8 mouse cellular contexts compared by ENCODE assay signal in genomic region chr5:21054472-21055070, GRCm38 (mm10). TPM values are rescaled to one million over a fixed set of nuclear protein-coding genes. Genes with fewer than 3 reads are reported as not detected.
A peak's percentile ranks its signal among the peaks of the same experiment; 100 is the strongest.
DNase-seq lines count a peak whose midpoint lies in the region; ATAC-seq and TF ChIP-seq lines count a peak whose summit lies in the region.

No protein-coding gene starts in this region.

- no peaks in the 10 kb centered on the region; the same call in 1 of the 2 replicates for H3K79me2 ChIP-seq in heart, adult 2 months (replicated peaks; ENCODE audit: control insufficient read depth, insufficient read depth, low read length)

- no peaks in the 10 kb centered on the region for H3K36me3 ChIP-seq in embryonic facial prominence, embryonic 13.5 days
- H3K36me3 ChIP-seq in heart, adult 2 months (ENCODE audit: control insufficient read depth, insufficient read depth, low read length) = peaks cover 21% of the 10 kb centered on the region
- H3K36me3 ChIP-seq in limb, embryonic 14.5 days (ENCODE audit: control insufficient read depth, insufficient read depth, low read length) = no peaks in the 10 kb centered on the region
- no peaks in the 10 kb centered on the region for H3K36me3 ChIP-seq in midbrain, embryonic 14.5 days (ENCODE audit: control insufficient read depth, insufficient read depth, low read length)

- TF ChIP-seq EP300 in heart, adult 2 months (IDR thresholded peaks at IDR 0.05; ENCODE audit: insufficient read depth, low read depth, low read length) = peak; percentile 77; the same call in 1 of the 2 replicates

- ATAC-seq in embryonic facial prominence, embryonic 13.5 days (ENCODE audit: insufficient number of reproducible peaks, insufficient read depth, low FRiP score, low TSS enrichment, low read depth) = no peak
- no peak for ATAC-seq in limb, embryonic 14.5 days (ENCODE audit: low FRiP score, low read depth)
- ATAC-seq in midbrain, embryonic 14.5 days (ENCODE audit: low FRiP score, low TSS enrichment) = peak; percentile 12; the same call in 1 of the 2 replicates

- 1% methylated on average over 20 of the region's 20 CpGs for WGBS in embryonic facial prominence, embryonic 13.5 days
- under 1% methylated on average over 20 of the region's 20 CpGs for WGBS in heart, adult 2 months
- WGBS in limb, embryonic 14.5 days = under 1% methylated on average over 19 of the region's 20 CpGs
- 3% methylated on average over 20 of the region's 20 CpGs for WGBS in midbrain, embryonic 14.5 days

- peak; percentile 60 for DNase-seq in left cerebral cortex, adult 18-20 months (ENCODE audit: low spot score in 2 of 2)
- DNase-seq in left cerebral cortex, adult 11 months (ENCODE audit: low spot score) = no peak
- peak; percentile 85 to 89 for DNase-seq in heart, adult 2 months
- peak; percentile 82 for DNase-seq in kidney, adult 18-20 months
- peak; percentile 65 for DNase-seq in limb, embryonic 14.5 days (ENCODE audit: low spot score)
- peak; percentile 76 for DNase-seq in midbrain, embryonic 14.5 days
- DNase-seq in spleen, postnatal 36 days (ENCODE audit: low spot score in 2 of 2) = peak; percentile 27 to 46

- H3K4me2 ChIP-seq in embryonic facial prominence, embryonic 13.5 days = peak overlapping the region; percentile 66
- H3K4me2 ChIP-seq in limb, embryonic 14.5 days (replicated peaks; ENCODE audit: low read depth, low read length, severe bottlenecking) = peak overlapping the region; percentile 70
- H3K4me2 ChIP-seq in midbrain, embryonic 14.5 days (ENCODE audit: low read length) = peak overlapping the region; percentile 77

- TF ChIP-seq CTCF in heart, adult 2 months (IDR thresholded peaks at IDR 0.05) = 0 out of 2 replicates have a peak, but pooled peaks have one; percentile 3

- H3K4me1 ChIP-seq in embryonic facial prominence, embryonic 13.5 days = peaks cover 10% of the 10 kb centered on the region
- peaks cover 14% of the 10 kb centered on the region for H3K4me1 ChIP-seq in heart, adult 2 months (ENCODE audit: control insufficient read depth, insufficient read depth, low read length)
- H3K4me1 ChIP-seq in limb, embryonic 14.5 days (ENCODE audit: control insufficient read depth, insufficient read depth, low read length) = peaks cover 6% of the 10 kb centered on the region
- peaks cover 19% of the 10 kb centered on the region for H3K4me1 ChIP-seq in midbrain, embryonic 14.5 days (ENCODE audit: control insufficient read depth, insufficient read depth, low read length)

- peak overlapping the region; percentile 95 for H3K9ac ChIP-seq in embryonic facial prominence, embryonic 13.5 days
- peak overlapping the region; percentile 99 for H3K9ac ChIP-seq in heart, adult 2 months (ENCODE audit: low read depth, low read length)
- peak overlapping the region; percentile 92 for H3K9ac ChIP-seq in limb, embryonic 14.5 days (ENCODE audit: low read depth, low read length, severe bottlenecking)
- peak overlapping the region; percentile 98 for H3K9ac ChIP-seq in midbrain, embryonic 14.5 days (replicated peaks; ENCODE audit: low read length)

- no peaks in the 10 kb centered on the region for H3K27me3 ChIP-seq in embryonic facial prominence, embryonic 13.5 days
- H3K27me3 ChIP-seq in heart, adult 2 months (ENCODE audit: control insufficient read depth, insufficient read depth, low read length) = no peaks in the 10 kb centered on the region
- no peaks in the 10 kb centered on the region for H3K27me3 ChIP-seq in limb, embryonic 14.5 days (ENCODE audit: control insufficient read depth, insufficient read depth, low read length)
- H3K27me3 ChIP-seq in midbrain, embryonic 14.5 days (ENCODE audit: control insufficient read depth, insufficient read depth, low read length) = no peaks in the 10 kb centered on the region

- H3K9me3 ChIP-seq in embryonic facial prominence, embryonic 13.5 days = no peaks in the 10 kb centered on the region
- H3K9me3 ChIP-seq in limb, embryonic 14.5 days (ENCODE audit: control insufficient read depth, low read length) = no peaks in the 10 kb centered on the region
- H3K9me3 ChIP-seq in midbrain, embryonic 14.5 days (ENCODE audit: control insufficient read depth, low read length) = no peaks in the 10 kb centered on the region

- peak; percentile 76 for TF ChIP-seq POLR2A in heart, adult 2 months (IDR thresholded peaks at IDR 0.05; ENCODE audit: insufficient read depth, low read depth, low read length)
- no peak for TF ChIP-seq POLR2A in limb, embryonic 14.5 days (IDR thresholded peaks at IDR 0.05; ENCODE audit: borderline replicate concordance, extremely low read depth, insufficient read depth, insufficient read length)

- intact Hi-C loops in heart, adult 2 months (cut with DNase I) = loop anchor here (1.0 to 10.0 kb wide), 6 partner anchors 42 to 370 kb away; partner anchors contain the start of genes Ccdc146, Fam185a, Phtf2 and Tmem60

- peak overlapping the region; percentile 95 for H3K4me3 ChIP-seq in embryonic facial prominence, embryonic 13.5 days
- peak overlapping the region; percentile 83 for H3K4me3 ChIP-seq in heart, adult 2 months
- peak overlapping the region; percentile 96 for H3K4me3 ChIP-seq in limb, embryonic 14.5 days (replicated peaks; ENCODE audit: low read length)
- H3K4me3 ChIP-seq in midbrain, embryonic 14.5 days (replicated peaks; ENCODE audit: low read depth, low read length) = peak overlapping the region; percentile 97

- peak overlapping the region; percentile 98 for H3K27ac ChIP-seq in embryonic facial prominence, embryonic 13.5 days
- H3K27ac ChIP-seq in heart, adult 2 months = peak overlapping the region; percentile 86
- peak overlapping the region; percentile 98 for H3K27ac ChIP-seq in limb, embryonic 14.5 days (replicated peaks; ENCODE audit: low read depth, low read length)
- peak overlapping the region; percentile 99 for H3K27ac ChIP-seq in midbrain, embryonic 14.5 days (replicated peaks; ENCODE audit: low read depth, low read length)

RNA-seq across cellular contexts. Expression of gene Ptpn12, which starts 1.1 kb away (rescaled TPM):
- 10 to 100 TPM; 37.8 to 41.5 TPM for total RNA-seq in left cerebral cortex, adult 18-20 months (2021)
- 24.0 and 27.5 TPM in 2 replicates for polyA plus RNA-seq in embryonic facial prominence, embryonic 13.5 days (2015; fragmentation: Nextera tagmentation; extraction: Ambion mirVana)
- 10 to 100 TPM; 28.8 to 29.0 TPM for total RNA-seq in heart, adult 2 months (2021)
- polyA plus RNA-seq in heart, adult 2 months (2012; rRNA removed) = 24.8 and 35.3 TPM in 2 replicates
- 55.5 and 67.4 TPM in 2 replicates for polyA plus RNA-seq in limb, embryonic 14.5 days (2012; rRNA removed)
- 25.4 and 25.8 TPM in 2 replicates for polyA plus RNA-seq in limb, embryonic 14.5 days (2014; fragmentation: Nextera tagmentation; extraction: Ambion mirVana)
- polyA plus RNA-seq in midbrain, embryonic 14.5 days (2014; fragmentation: Nextera tagmentation; extraction: Ambion mirVana) = 31.2 and 32.4 TPM in 2 replicates
